Mouse (Mus musculus): ENCODE measurements around the gene Tfg. TPM values are rescaled to one million over a fixed set of nuclear protein-coding genes. Genes with fewer than 3 reads are reported as not detected.

Gene Tfg
- polyA plus RNA-seq, 1 experiment from 2014 or later, result 132 TPM

Other genes starting within 250 kb of the Tfg start
- 0.97 and 1.3 TPM in 2 replicates for gene Abi3bp, start 239.6 kb downstream of the Tfg start, polyA plus RNA-seq (2016; fragmentation: Nextera tagmentation; extraction: Ambion mirVana)
- not detected in 2 replicates for gene Adgrg7, start 78.4 kb upstream of the Tfg start, polyA plus RNA-seq (2016; fragmentation: Nextera tagmentation; extraction: Ambion mirVana)
- gene Tmem45a, start 168.7 kb upstream of the Tfg start, polyA plus RNA-seq (2016; fragmentation: Nextera tagmentation; extraction: Ambion mirVana), result 20.1 and 25.7 TPM in 2 replicates
- gene Lnp1, start 210.6 kb upstream of the Tfg start, polyA plus RNA-seq (2016; fragmentation: Nextera tagmentation; extraction: Ambion mirVana), result not detected in 2 replicates

Measured in limb, embryonic 12.5 days (tissue).